Mouse (Mus musculus): ENCODE data around the gene Siah3.

DNA sequence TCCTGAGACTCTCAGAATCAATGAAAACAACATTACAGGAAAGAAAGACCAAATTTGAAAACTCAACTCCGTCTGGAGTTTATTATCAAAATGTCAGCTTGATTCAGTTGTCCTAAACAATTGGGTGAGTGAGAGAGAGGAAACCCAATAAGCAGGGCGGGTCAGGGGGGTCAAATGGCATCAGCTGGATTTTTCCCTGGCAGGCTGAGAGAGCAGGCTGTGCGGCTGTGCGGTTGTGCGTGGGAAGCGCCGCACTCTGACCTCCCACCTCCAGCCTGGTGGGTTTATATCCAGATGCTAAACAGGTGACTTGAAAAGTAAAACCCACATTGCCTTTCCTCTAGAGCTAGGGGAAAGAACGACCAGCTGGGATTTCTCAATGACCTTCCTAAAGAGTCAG lies 85.9 kb downstream of the Siah3 start:
- no peak for TF ChIP-seq CTCF (conservative IDR thresholded peaks at IDR 0.05; ENCODE audit: low read length)
- no peak for TF ChIP-seq POU5F1 (IDR thresholded peaks at IDR 0.05; ENCODE audit: borderline replicate concordance, low read length)
- no peak for TF ChIP-seq NANOG (IDR thresholded peaks at IDR 0.05; ENCODE audit: borderline replicate concordance, low read length)

Data from E14TG2a.4 (cell line).